Mouse (Mus musculus) thymus, adult 2 months (tissue): Measurements from ENCODE around the gene Gm49373. TPM values are rescaled to one million over a fixed set of nuclear protein-coding genes. Genes with fewer than 3 reads are reported as not detected.

Source experiments
- DNase-seq: peaks from one replicate; pipeline ENCODE4 v3.0.0; 2021
- H3K27ac ChIP-seq: fragments of 200-500 bp; 2 replicates; pipeline ENCODE4 v1.5.1; 2012; ENCODE audit warnings: low read length, control low read depth; ENCODE audit not compliant: control insufficient read depth, insufficient read depth
- H3K27me3 ChIP-seq: fragments of 200-500 bp; 2 replicates; pipeline ENCODE4 v1.6.1; 2012; ENCODE audit warnings: mild to moderate bottlenecking, low read length, moderate library complexity, mixed read lengths; ENCODE audit not compliant: control insufficient read depth, insufficient read depth
- H3K36me3 ChIP-seq: fragments of 200-500 bp; 2 replicates; pipeline ENCODE4 v1.6.1; 2012; ENCODE audit warnings: mild to moderate bottlenecking, low read length, moderate library complexity; ENCODE audit not compliant: control insufficient read depth, insufficient read depth
- H3K4me1 ChIP-seq: fragments of 200-500 bp; replicated peaks from 2 replicates; pipeline ENCODE4 v1.6.1; 2012; ENCODE audit warnings: low read length; ENCODE audit not compliant: control insufficient read depth, insufficient read depth
- H3K4me3 ChIP-seq: fragments of 200-500 bp; 2 replicates; pipeline ENCODE4 v1.5.1; 2012; ENCODE audit warnings: mild to moderate bottlenecking, low read length, control low read depth, moderate library complexity; ENCODE audit not compliant: control insufficient read depth, insufficient read depth
- CTCF ChIP-seq: fragments of 200-500 bp; IDR thresholded peaks from 2 replicates; pipeline ENCODE4 v1.5.1; 2012; ENCODE audit warnings: mild to moderate bottlenecking, control low read depth, low read length, moderate library complexity, borderline replicate concordance; ENCODE audit not compliant: control insufficient read depth, poor library complexity, insufficient read depth; ENCODE audit errors: extremely low read depth
- POLR2A ChIP-seq: fragments of 200-500 bp; IDR thresholded peaks from 2 replicates; pipeline ENCODE4 v1.6.1; 2012; ENCODE audit warnings: mild to moderate bottlenecking, low read length, control low read depth, moderate library complexity; ENCODE audit not compliant: control insufficient read depth, poor library complexity, insufficient read depth; ENCODE audit errors: extremely low read depth
- WGBS: fragments of 180-500 bp; shearing (Covaris S2); methylation state at CpG from one replicate; pipeline ENCODE4 v1.1.7; 2018; 5-methylcytosine and 5-hydroxymethylcytosine counted together
- polyA plus RNA-seq: library from polyadenylated mRNA; depleted of rRNA; stranded (reverse); fragments of >200 nt; gene quantifications from 2 replicates; pipeline ENCODE4 v1.2.3, GENCODE M21; 2012

Gene Gm49373
- polyA plus RNA-seq, 1 experiment: 0.47 TPM

DNA sequence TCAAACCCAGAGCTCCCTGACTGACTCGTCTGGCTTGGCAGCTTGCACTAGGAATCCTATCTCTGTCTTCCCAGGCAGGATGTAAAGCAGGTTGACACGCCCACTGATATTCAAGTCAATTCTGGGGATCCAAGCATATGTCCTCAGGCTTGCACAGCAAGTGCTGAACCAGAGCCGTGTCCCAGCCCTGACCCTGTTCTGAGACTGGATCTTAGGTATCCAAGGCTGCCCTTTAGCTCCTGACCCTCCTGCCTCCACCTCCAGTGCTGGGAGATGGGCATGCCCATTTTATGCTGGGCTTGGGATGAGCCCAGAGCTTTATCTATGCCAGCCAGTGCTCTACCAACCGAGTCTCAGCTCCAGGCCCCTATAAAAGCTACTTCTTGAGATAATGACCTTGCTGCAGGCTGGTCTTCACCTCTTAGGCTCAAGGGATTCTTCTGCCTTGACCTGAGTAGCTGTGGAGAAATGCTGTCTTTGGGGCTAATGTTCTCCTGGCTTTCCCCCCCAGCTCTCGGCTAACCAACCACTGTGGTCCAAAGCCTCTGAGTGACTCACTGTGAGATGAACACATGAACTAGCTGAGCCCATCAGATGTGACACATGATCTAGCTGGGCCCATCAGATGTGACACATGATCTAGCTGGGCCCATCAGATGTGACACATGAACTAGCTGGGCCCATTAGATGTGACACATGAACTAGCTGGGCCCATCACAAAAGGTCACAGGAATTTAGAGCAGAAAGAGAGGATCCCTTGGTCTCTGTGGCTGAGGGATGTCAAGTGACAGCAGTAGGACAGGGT, 33.1 kb upstream of the Gm49373 start:
- Histone ChIP-seq H3K4me1 (no peaks in the 10 kb centered on the region), H3K4me3 (no peak overlapping the region), H3K27me3 (no peaks in the 10 kb centered on the region), H3K36me3 (no peaks in the 10 kb centered on the region), H3K27ac (no peak overlapping the region)
- no peak for TF ChIP-seq POLR2A
- no peak for TF ChIP-seq CTCF
- 92% methylated on average over 5 of the region's 5 CpGs for WGBS
- DNase-seq: no peak

DNA sequence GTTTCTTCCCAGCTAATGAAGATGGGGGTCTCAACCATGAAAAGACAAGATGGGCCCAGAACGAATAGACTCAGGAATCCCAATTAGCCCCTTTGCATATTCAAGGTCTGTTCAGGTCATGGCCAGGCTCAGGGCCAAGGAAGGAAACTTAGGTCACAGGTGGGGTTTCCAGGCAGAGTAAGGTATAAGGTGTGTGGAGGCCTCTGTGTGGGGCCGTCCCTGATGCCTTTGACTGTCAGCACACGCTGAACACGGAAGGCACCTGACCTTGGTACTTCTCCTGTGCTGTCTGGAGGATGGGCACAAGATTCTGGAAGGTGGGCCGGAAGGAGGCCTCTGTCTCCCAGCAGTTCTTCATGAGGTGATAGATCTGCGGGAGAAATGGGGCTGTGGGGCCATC, 31.9 kb upstream of the Gm49373 start:
- TF ChIP-seq POLR2A (no peak), CTCF (no peak)

DNA sequence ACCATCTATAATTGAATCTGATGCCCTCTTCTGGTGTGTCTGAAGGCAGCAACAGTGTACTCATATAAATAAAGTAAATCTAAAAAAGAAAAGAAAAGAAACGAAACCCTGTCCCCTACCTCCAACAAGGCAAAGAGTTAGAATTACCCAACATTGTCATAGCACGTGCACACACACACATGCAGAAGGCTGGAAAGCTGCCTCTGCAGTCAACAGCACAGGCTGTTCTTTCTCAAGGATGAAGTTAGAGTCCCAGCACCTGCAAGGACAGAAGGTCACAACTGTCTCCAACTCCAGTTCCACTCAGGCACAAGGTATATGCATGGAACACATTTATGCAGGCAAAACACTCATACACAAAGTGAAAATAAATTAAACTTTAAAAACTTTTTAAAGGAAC, 29.2 kb upstream of the Gm49373 start:
- TF ChIP-seq POLR2A (no peak), CTCF (no peak)
- Histone ChIP-seq H3K4me1 (peaks cover 8% of the 10 kb centered on the region; the same call in 1 of the 2 replicates), H3K27me3 (no peaks in the 10 kb centered on the region), H3K4me3 (no peak overlapping the region), H3K36me3 (no peaks in the 10 kb centered on the region), H3K27ac (no peak overlapping the region)
- no peak for DNase-seq
- 95% methylated on average over 2 of the region's 2 CpGs for WGBS

More for the DNA sequence above, 31.9 kb upstream of the Gm49373 start:
- no peak overlapping the region for H3K4me3 ChIP-seq
- 98% methylated on average over 6 of the region's 6 CpGs for WGBS
- H3K27ac ChIP-seq: no peak overlapping the region
- H3K4me1 ChIP-seq: peaks cover 8% of the 10 kb centered on the region; the same call in 1 of the 2 replicates
- H3K27me3 ChIP-seq: no peaks in the 10 kb centered on the region
- no peaks in the 10 kb centered on the region for H3K36me3 ChIP-seq
- DNase-seq: no peak

DNA sequence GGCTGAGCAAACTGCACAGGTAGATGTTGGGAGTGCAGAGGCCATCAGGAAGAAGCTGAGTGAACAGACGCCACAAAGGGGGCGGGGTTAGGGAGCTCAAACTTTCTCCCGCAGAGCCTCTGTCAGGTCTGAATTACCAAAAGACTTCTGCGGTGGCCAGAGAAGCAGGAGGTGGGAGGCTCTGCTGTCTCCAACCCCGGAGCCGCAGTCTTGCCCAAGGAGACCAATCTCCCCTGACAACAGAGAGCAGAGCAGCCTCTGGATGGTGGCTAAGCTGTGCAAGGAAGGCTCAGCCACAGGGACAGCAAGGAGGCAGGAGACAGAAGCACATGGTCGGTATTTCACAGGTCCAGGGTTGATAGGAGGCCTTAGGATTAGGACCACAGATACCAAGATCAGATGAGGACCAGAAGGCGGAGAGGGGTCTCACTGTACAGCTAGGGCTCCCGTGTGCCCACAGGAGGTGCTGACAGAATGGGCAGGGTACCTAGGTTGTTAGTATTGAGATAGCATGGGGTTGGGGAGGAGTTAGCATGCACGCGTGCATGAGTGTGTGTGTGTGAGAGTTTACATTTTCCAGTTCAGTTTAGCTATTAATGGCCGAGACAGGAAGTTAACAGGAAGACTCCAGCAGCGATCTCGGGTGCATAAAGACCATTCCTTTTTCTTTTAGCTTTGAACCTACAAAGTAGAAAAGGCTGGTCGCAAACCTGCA, 27.7 kb upstream of the Gm49373 start:
- H3K36me3 ChIP-seq: no peaks in the 10 kb centered on the region
- TF ChIP-seq POLR2A (no peak), CTCF (no peak)
- 20% methylated on average over 15 of the region's 15 CpGs for WGBS
- H3K4me3 ChIP-seq: no peak overlapping the region
- H3K27me3 ChIP-seq: no peaks in the 10 kb centered on the region
- no peak for DNase-seq
- peaks cover 8% of the 10 kb centered on the region; the same call in 1 of the 2 replicates for H3K4me1 ChIP-seq
- H3K27ac ChIP-seq: no peak overlapping the region

DNA sequence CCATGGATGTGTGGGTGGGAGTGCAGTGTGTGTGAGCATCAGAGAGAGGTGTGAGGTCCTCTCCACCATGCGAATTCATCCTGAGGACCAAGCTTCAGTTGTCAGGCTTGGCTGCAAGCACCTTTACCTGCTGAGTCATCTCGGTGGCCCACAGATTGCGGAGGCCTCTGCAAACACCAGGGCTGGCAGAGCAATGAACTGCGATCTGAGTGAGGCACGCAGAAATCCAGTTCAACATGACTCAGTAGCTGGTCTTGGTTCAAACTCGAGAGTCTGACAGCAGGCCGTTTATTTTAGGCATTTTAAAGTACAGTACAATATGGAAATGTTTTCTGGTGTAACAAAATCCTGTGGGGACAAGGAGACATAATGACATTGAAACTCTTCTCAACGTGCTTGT, 24.9 kb upstream of the Gm49373 start:
- 81% methylated on average over 8 of the region's 8 CpGs for WGBS
- DNase-seq: no peak
- no peak overlapping the region for H3K4me3 ChIP-seq
- H3K27me3 ChIP-seq: no peaks in the 10 kb centered on the region
- TF ChIP-seq POLR2A (no peak), CTCF (no peak)
- H3K36me3 ChIP-seq: no peaks in the 10 kb centered on the region
- H3K4me1 ChIP-seq: peaks cover 8% of the 10 kb centered on the region; the same call in 1 of the 2 replicates
- H3K27ac ChIP-seq: no peak overlapping the region

DNA sequence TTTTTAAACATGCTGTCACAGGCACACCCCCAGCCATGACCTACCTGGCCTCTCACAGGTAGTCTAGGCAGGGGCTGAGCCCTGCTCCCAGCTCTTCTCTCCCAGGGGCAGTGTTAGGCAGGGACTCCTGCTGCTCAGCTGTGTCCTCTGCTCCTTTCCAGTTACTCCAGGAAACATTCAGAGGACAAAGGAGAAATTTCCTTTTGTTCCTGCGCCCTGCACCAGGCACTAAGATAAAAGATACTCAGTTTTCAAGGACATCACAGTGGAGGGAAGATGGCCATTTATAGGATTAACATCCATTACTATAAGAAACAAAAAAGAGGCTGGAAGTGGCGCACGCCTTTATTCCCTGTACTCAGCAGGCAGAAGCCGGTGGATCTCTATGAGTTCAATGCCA, 23.1 kb upstream of the Gm49373 start:
- no peak for TF ChIP-seq CTCF
- no peak for DNase-seq
- H3K27me3 ChIP-seq: no peaks in the 10 kb centered on the region
- WGBS: 98% methylated on average over 4 of the region's 4 CpGs
- H3K4me3 ChIP-seq: no peak overlapping the region
- peaks cover 12% of the 10 kb centered on the region for H3K4me1 ChIP-seq
- no peak overlapping the region for H3K27ac ChIP-seq
- no peaks in the 10 kb centered on the region for H3K36me3 ChIP-seq
